Mouse (Mus musculus) lung, postnatal 0 days (tissue): ENCODE measurements around the gene 4931414P19Rik.

Experiments used
- CTCF ChIP-seq: IDR thresholded peaks from 2 replicates; pipeline ENCODE4 v1.5.1; 2016; ENCODE audit warnings: antibody characterized with exemption, mild to moderate bottlenecking
- EP300 ChIP-seq: IDR thresholded peaks from 2 replicates; pipeline ENCODE4 v1.6.1; 2016; ENCODE audit warnings: antibody characterized with exemption, mild to moderate bottlenecking, control low read depth

DNA sequence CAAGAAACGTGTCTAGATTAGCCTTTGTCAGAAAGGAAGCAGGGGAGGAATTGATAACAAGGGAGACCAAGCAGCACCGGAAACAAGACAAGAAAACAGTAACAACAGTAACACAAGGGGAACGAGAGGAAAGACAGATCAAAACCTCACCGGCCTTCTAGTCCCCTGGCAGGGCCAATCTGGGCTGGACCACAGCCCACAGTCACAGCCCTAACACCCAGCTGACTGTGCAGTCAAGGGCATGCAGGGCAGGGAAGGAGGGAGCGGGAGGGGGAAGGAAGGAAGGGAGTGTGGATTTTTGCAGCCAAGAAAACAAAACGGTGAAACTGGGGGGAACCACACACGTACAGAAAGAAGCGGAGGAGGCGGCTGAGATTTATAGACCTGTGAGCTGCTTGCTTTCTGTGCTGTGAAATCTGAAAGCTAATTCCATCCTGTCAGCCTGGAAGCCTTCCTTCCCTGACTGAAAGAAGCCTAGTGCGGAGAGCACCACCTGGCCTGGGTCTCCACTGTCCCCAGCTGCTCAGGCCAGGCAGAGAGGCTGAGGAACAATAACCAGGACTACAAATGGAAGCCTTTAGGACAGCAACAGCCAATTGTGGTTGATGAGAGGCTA is 13.4 kb downstream of the 4931414P19Rik start:
- TF ChIP-seq EP300 (no peak), CTCF (no peak)
